Mouse (Mus musculus) E14TG2a.4 (cell line): Measurements from ENCODE around the gene Natd1.

Experiments used
- CTCF ChIP-seq: conservative IDR thresholded peaks from 2 replicates; pipeline ENCODE4 v1.5.1; 2014; ENCODE audit warnings: low read length
- NANOG ChIP-seq: IDR thresholded peaks from 2 replicates; pipeline ENCODE4 v1.6.1; 2014; ENCODE audit warnings: borderline replicate concordance, low read length, mixed read lengths
- POU5F1 ChIP-seq: IDR thresholded peaks from 2 replicates; pipeline ENCODE4 v1.6.1; 2014; ENCODE audit warnings: low read length, borderline replicate concordance

DNA sequence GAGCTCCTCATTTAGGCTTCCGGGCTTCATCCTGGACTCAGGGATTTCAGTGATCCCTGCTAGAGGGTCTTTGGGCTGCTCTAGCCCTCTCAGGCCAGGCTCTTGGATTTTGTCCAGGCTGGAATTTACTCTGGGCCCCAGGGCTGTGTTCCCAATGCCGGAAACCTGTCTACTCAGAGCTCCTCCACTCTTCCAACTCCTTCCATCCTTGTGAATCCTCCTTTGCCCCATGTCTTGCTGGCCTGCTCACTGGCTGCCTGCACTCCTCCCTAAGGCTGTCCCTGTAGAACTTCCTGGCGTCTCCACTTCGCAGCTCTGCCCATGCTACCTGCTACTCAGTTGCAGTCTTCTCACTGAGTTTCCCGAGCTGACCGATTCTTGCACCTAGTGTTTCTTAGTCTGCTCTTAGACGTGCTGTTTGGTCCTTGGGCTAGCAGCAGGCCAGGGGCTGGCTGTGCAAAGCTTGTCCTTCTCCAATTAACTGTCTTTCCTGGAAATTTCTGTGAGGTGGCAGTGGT lies 18.0 kb upstream of the Natd1 start:
- TF ChIP-seq CTCF: no peak
- no peak for TF ChIP-seq NANOG
- no peak for TF ChIP-seq POU5F1
